Mouse (Mus musculus): ENCODE results near the gene Hhat. TPM values are rescaled to one million over a fixed set of nuclear protein-coding genes. Genes with fewer than 3 reads are reported as not detected.

Gene Hhat
- total and polyA plus RNA-seq, 3 experiments: 0.39 to 1.0 TPM; not detected in 1

DNA sequence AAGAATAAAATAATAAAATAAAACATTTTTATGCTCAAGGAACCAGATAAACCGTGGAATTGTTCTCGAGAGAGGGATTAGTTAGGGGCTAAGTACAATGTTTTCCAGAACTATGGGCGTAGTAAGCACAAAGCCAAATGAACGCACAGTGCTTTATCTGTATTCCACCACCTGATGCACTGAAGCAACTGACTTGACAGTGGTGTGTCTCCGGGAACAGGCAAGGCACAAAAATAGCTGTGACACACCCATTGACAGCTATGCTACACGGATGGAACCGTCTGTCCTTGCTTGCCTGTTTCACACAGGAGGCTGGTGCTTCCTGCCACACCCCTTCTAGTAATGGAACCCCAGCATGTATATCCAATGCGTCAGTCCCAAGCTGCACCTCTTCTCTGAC is 29.3 kb upstream of the Hhat start:
- peaks cover 0 to 12% of the 10 kb centered on the region in 2 experiments; a peak in 3 of 4 replicates for H3K4me1 ChIP-seq (ENCODE audit: control insufficient read depth in 1 of 2, insufficient read depth in 2 of 2, low read length in 2 of 2)
- H3K27me3 ChIP-seq (ENCODE audit: control insufficient read depth in 1 of 2, insufficient read depth in 2 of 2, low read length in 2 of 2): 0 out of 4 replicates have a peak, but pooled peaks cover 0 to 1% of the 10 kb centered on the region in 2 experiments
- H3K9me3 ChIP-seq (replicated peaks; ENCODE audit: insufficient read depth, low read length): no peaks in the 10 kb centered on the region
- H3K27ac ChIP-seq (ENCODE audit: control insufficient read depth, low read depth, low read length): peak overlapping the region; percentile 13; the same call in 1 of the 2 replicates
- H3K4me3 ChIP-seq (ENCODE audit: control insufficient read depth in 1 of 2, insufficient read depth in 1 of 2, low read depth in 2 of 2, low read length in 2 of 2): no peak overlapping the region
- TF ChIP-seq ETS1 (IDR thresholded peaks at IDR 0.05; ENCODE audit: low read depth, low read length): peak; percentile 79
- TF ChIP-seq E2F4 (IDR thresholded peaks at IDR 0.05; ENCODE audit: borderline replicate concordance, low read depth, low read length): no peak
- peak; percentile 44; the same call in 1 of the 2 replicates for TF ChIP-seq SIN3A (IDR thresholded peaks at IDR 0.05; ENCODE audit: low read length)
- TF ChIP-seq MEF2A (IDR thresholded peaks at IDR 0.05; ENCODE audit: extremely low read depth, insufficient replicate concordance, low read depth, low read length, poor library complexity, severe bottlenecking): peak; percentile 68; the same call in 1 of the 2 replicates
- TF ChIP-seq MAX (IDR thresholded peaks at IDR 0.05; ENCODE audit: low read length): no peak
- TF ChIP-seq SMC3 (IDR thresholded peaks at IDR 0.05; ENCODE audit: low read depth, low read length): no peak
- no peak for TF ChIP-seq KAT2A (conservative IDR thresholded peaks at IDR 0.05; ENCODE audit: low read depth, low read length)
- TF ChIP-seq MAFK (IDR thresholded peaks at IDR 0.05; ENCODE audit: borderline replicate concordance, low read depth, low read length): no peak
- no peak for TF ChIP-seq ZKSCAN1 (IDR thresholded peaks at IDR 0.05; ENCODE audit: low read depth, low read length)
- TF ChIP-seq NRF1 (IDR thresholded peaks at IDR 0.05; ENCODE audit: insufficient read depth, low read depth, low read length, poor library complexity, severe bottlenecking): no peak
- TF ChIP-seq POLR2AphosphoS5 (IDR thresholded peaks at IDR 0.05; ENCODE audit: borderline replicate concordance, low read depth, low read length): no peak
- TF ChIP-seq TAL1 (IDR thresholded peaks at IDR 0.05; ENCODE audit: low read length): peak; percentile 61
- TF ChIP-seq MYB (IDR thresholded peaks at IDR 0.05; ENCODE audit: low read depth, low read length): no peak
- no peak for TF ChIP-seq RAD21 (IDR thresholded peaks at IDR 0.05; ENCODE audit: low read depth, low read length)
- no peak for TF ChIP-seq MAZ (IDR thresholded peaks at IDR 0.05; ENCODE audit: low read depth, low read length)
- TF ChIP-seq MXI1 (IDR thresholded peaks at IDR 0.05; ENCODE audit: low read depth, low read length): 0 out of 2 replicates have a peak, but pooled peaks have one; percentile 54
- TF ChIP-seq RCOR1 (IDR thresholded peaks at IDR 0.05; ENCODE audit: low read depth, low read length): no peak
- no peak for TF ChIP-seq ZNF384 (IDR thresholded peaks at IDR 0.05; ENCODE audit: low read depth, low read length)
- no peak for TF ChIP-seq CHD1 (IDR thresholded peaks at IDR 0.05; ENCODE audit: low read depth, low read length)
- no peak for TF ChIP-seq NELFE (IDR thresholded peaks at IDR 0.05; ENCODE audit: low read depth, low read length)
- no peak for TF ChIP-seq ELF1 (IDR thresholded peaks at IDR 0.05; ENCODE audit: low read depth, low read length)
- TF ChIP-seq MYC (IDR thresholded peaks at IDR 0.05; ENCODE audit: low read depth, low read length): no peak
- TF ChIP-seq HCFC1 (IDR thresholded peaks at IDR 0.05; ENCODE audit: low read depth, low read length): 0 out of 2 replicates have a peak, but pooled peaks have one; percentile 11
- peak; percentile 42; the same call in 1 of the 2 replicates for TF ChIP-seq TCF12 (IDR thresholded peaks at IDR 0.05; ENCODE audit: low read depth, low read length)
- peak; percentile 33 to 63; a peak in 3 of 4 replicates for TF ChIP-seq EP300 (IDR thresholded peaks at IDR 0.05; ENCODE audit: low read depth in 1 of 2, low read length in 2 of 2)
- TF ChIP-seq GATA1 (IDR thresholded peaks at IDR 0.05; ENCODE audit: low read depth, low read length): peak; percentile 53
- no peak for TF ChIP-seq POLR2A (IDR thresholded peaks at IDR 0.05; ENCODE audit: control insufficient read depth in 1 of 2, insufficient read depth in 1 of 2, low read depth in 1 of 2, low read length in 2 of 2, poor library complexity in 1 of 2)
- no peak for TF ChIP-seq USF2 (IDR thresholded peaks at IDR 0.05; ENCODE audit: borderline replicate concordance in 1 of 2, insufficient read depth in 1 of 2, low read depth in 1 of 2, low read length in 2 of 2)
- no peak for TF ChIP-seq ZC3H11A (IDR thresholded peaks at IDR 0.05; ENCODE audit: low read depth, low read length)
- peaks cover 0 to 9% of the 10 kb centered on the region in 2 experiments; a peak in 1 of 4 replicates for H3K36me3 ChIP-seq (ENCODE audit: control insufficient read depth in 1 of 2, insufficient read depth in 2 of 2, low read length in 2 of 2)
- H3K9ac ChIP-seq (ENCODE audit: control insufficient read depth, low read depth, low read length, poor library complexity, severe bottlenecking): no peak overlapping the region
- no peaks in the 10 kb centered on the region for H3K79me2 ChIP-seq (ENCODE audit: control insufficient read depth, insufficient read depth, low read length, poor library complexity)
- peak; percentile 73 for DNase-seq (ENCODE audit: low read depth, low spot score)

Data from MEL (cell line).